Mouse (Mus musculus): ENCODE measurements at regions not wholly inside any gene's neighbourhood (a gene's known extent, or its start where the extent isn't known, plus 50 kb on each side); places are given as distances from the start of the nearest gene placed in this dataset.

DNA sequence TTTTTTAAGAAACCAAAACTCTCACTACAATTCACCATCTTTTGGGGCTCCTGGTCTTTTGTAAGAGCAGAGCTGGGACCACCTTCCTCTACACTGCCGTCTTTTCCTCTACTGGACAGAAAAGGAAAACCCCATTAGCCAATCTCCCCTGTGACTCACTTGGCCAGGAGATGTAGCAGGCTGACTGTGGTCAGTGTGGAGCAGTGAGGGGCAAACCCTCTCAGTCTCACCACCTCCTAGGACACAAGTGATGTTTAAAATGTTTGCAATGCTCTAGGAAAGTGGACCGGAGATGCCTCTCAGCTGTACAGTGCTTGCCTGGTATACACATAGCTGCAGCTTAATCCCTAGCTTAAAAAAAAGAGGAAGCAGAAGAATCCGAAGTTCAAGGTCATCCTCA, 63.0 kb upstream of the Daam1 start:
- TF ChIP-seq POLR2A (IDR thresholded peaks at IDR 0.05; ENCODE audit: low read depth, low read length) = no peak
- no peak for TF ChIP-seq CTCF (IDR thresholded peaks at IDR 0.05; ENCODE audit: extremely low read depth, insufficient read length, insufficient replicate concordance, low read depth, low read length)

Data from small intestine, adult 2 months (tissue).